8 mouse cellular contexts compared by ENCODE assay signal in genomic region chr1:91483304-91484010, GRCm38 (mm10). TPM values are rescaled to one million over a fixed set of nuclear protein-coding genes. Genes with fewer than 3 reads are reported as not detected.
DNase-seq lines count a peak whose midpoint lies in the region; ATAC-seq lines count a peak whose summit lies in the region.

No protein-coding gene starts in this region.

- H3K36me3 ChIP-seq in embryonic facial prominence, embryonic 14.5 days (ENCODE audit: control insufficient read depth, insufficient read depth, low read length), result no peaks in the 10 kb centered on the region
- H3K36me3 ChIP-seq in heart, embryonic 15.5 days, result no peaks in the 10 kb centered on the region
- H3K36me3 ChIP-seq in liver, embryonic 13.5 days, result no peaks in the 10 kb centered on the region
- H3K36me3 ChIP-seq in neural tube, embryonic 14.5 days (ENCODE audit: control insufficient read depth, insufficient read depth, low read length), result no peaks in the 10 kb centered on the region

- no peaks in the 10 kb centered on the region for H3K27me3 ChIP-seq in embryonic facial prominence, embryonic 14.5 days (replicated peaks; ENCODE audit: control insufficient read depth, insufficient read depth, low read length)
- H3K27me3 ChIP-seq in heart, embryonic 15.5 days, result no peaks in the 10 kb centered on the region
- H3K27me3 ChIP-seq in liver, embryonic 13.5 days, result no peaks in the 10 kb centered on the region
- H3K27me3 ChIP-seq in neural tube, embryonic 14.5 days (ENCODE audit: control insufficient read depth, insufficient read depth, low read length), result no peaks in the 10 kb centered on the region

- H3K4me1 ChIP-seq in embryonic facial prominence, embryonic 14.5 days (ENCODE audit: control insufficient read depth, insufficient read depth, low read length), result no peaks in the 10 kb centered on the region
- peaks cover 9% of the 10 kb centered on the region for H3K4me1 ChIP-seq in heart, embryonic 15.5 days (replicated peaks)
- 0 out of 2 replicates have a peak, but pooled peaks cover 4% of the 10 kb centered on the region for H3K4me1 ChIP-seq in liver, embryonic 13.5 days (replicated peaks)
- no peaks in the 10 kb centered on the region for H3K4me1 ChIP-seq in neural tube, embryonic 14.5 days (ENCODE audit: control insufficient read depth, insufficient read depth, low read length)

- H3K4me2 ChIP-seq in embryonic facial prominence, embryonic 14.5 days (ENCODE audit: low read depth, low read length), result no peak overlapping the region
- H3K4me2 ChIP-seq in heart, embryonic 15.5 days, result 0 out of 2 replicates have a peak overlapping the region, but pooled peaks have one; percentile 18
- H3K4me2 ChIP-seq in liver, embryonic 13.5 days, result no peak overlapping the region
- H3K4me2 ChIP-seq in neural tube, embryonic 14.5 days (ENCODE audit: low read depth, low read length), result no peak overlapping the region

- 0 out of 2 replicates have a peak, but pooled peaks cover 2% of the 10 kb centered on the region for H3K9me3 ChIP-seq in embryonic facial prominence, embryonic 14.5 days (ENCODE audit: control insufficient read depth, low read length)
- H3K9me3 ChIP-seq in heart, embryonic 15.5 days (replicated peaks), result no peaks in the 10 kb centered on the region
- no peaks in the 10 kb centered on the region for H3K9me3 ChIP-seq in liver, embryonic 13.5 days (replicated peaks)
- H3K9me3 ChIP-seq in neural tube, embryonic 14.5 days (ENCODE audit: control insufficient read depth, low read length), result no peaks in the 10 kb centered on the region

- no peak overlapping the region for H3K27ac ChIP-seq in embryonic facial prominence, embryonic 14.5 days (replicated peaks; ENCODE audit: low read depth, low read length)
- H3K27ac ChIP-seq in heart, embryonic 15.5 days, result no peak overlapping the region
- H3K27ac ChIP-seq in liver, embryonic 13.5 days, result no peak overlapping the region
- H3K27ac ChIP-seq in neural tube, embryonic 14.5 days (ENCODE audit: low read depth, low read length), result no peak overlapping the region

- no peak overlapping the region for H3K9ac ChIP-seq in embryonic facial prominence, embryonic 14.5 days (ENCODE audit: low read depth, low read length)
- H3K9ac ChIP-seq in heart, embryonic 15.5 days, result peak overlapping the region; percentile 16; the same call in 1 of the 2 replicates
- H3K9ac ChIP-seq in liver, embryonic 13.5 days, result no peak overlapping the region
- no peak overlapping the region for H3K9ac ChIP-seq in neural tube, embryonic 14.5 days (replicated peaks; ENCODE audit: low read depth, low read length)

- peak; percentile 72 for ATAC-seq in CD4-positive, CD25-positive, alpha-beta regulatory T cell, adult 4 months
- peak; percentile 85 for ATAC-seq in embryonic facial prominence, embryonic 14.5 days (ENCODE audit: low read depth)
- 0 out of 2 replicates have a peak, but pooled peaks have one; percentile 70 for ATAC-seq in heart, embryonic 15.5 days (replicated peaks; ENCODE audit: insufficient number of reproducible peaks, insufficient read depth, low FRiP score, low read depth)
- ATAC-seq in liver, embryonic 13.5 days (ENCODE audit: low read depth), result peak; percentile 53; the same call in 1 of the 2 replicates
- peak; percentile 61; the same call in 1 of the 2 replicates for ATAC-seq in neural tube, embryonic 14.5 days (ENCODE audit: low read depth)

- WGBS in embryonic facial prominence, embryonic 14.5 days, result 30% methylated on average over 10 of the region's 10 CpGs
- 21% methylated on average over 10 of the region's 10 CpGs for WGBS in heart, embryonic 15.5 days
- 30% methylated on average over 10 of the region's 10 CpGs for WGBS in liver, embryonic 13.5 days (ENCODE audit: insufficient replicate concordance)
- WGBS in neural tube, embryonic 14.5 days, result 52% methylated on average over 10 of the region's 10 CpGs

- no peak overlapping the region for H3K4me3 ChIP-seq in embryonic facial prominence, embryonic 14.5 days (ENCODE audit: low read depth, low read length)
- no peak overlapping the region for H3K4me3 ChIP-seq in heart, embryonic 15.5 days
- H3K4me3 ChIP-seq in liver, embryonic 13.5 days (replicated peaks), result no peak overlapping the region
- no peak overlapping the region for H3K4me3 ChIP-seq in neural tube, embryonic 14.5 days (ENCODE audit: low read depth, low read length)

- DNase-seq in adrenal gland, postnatal 36 days, result peak; percentile 91 to 95
- peak; percentile 87 for DNase-seq in embryonic facial prominence, embryonic 14.5 days (ENCODE audit: low spot score)
- DNase-seq in kidney, postnatal 25 days, result peak; percentile 87 to 95
- DNase-seq in liver, embryonic 13.5 days, result peak; percentile 49
- peak; percentile 95 for DNase-seq in testis, postnatal 10 days (ENCODE audit: low spot score)

RNA-seq across cellular contexts. Expression of gene Traf3ip1, which starts 11.0 kb away (rescaled TPM):
- polyA plus RNA-seq in CD4-positive, CD25-positive, alpha-beta regulatory T cell, adult 4 months (2017; shearing (Covaris generic)), result 1 to 10 TPM; 3.5 to 5.2 TPM
- 10 to 100 TPM; 11.2 to 16.9 TPM for total RNA-seq in adrenal gland, postnatal 36 days (2021)
- polyA plus RNA-seq in embryonic facial prominence, embryonic 14.5 days (2014; fragmentation: Nextera tagmentation; extraction: Ambion mirVana), result 5.5 and 6.8 TPM in 2 replicates
- 3.9 and 6.1 TPM in 2 replicates for polyA plus RNA-seq in heart, embryonic 15.5 days (2015; fragmentation: Nextera tagmentation; extraction: Ambion mirVana)
- 2.5 and 2.6 TPM in 2 replicates for polyA plus RNA-seq in liver, embryonic 13.5 days (2015; fragmentation: Nextera tagmentation; extraction: Ambion mirVana)
- polyA plus RNA-seq in neural tube, embryonic 14.5 days (2014; fragmentation: Nextera tagmentation; extraction: Ambion mirVana), result 7.7 and 8.7 TPM in 2 replicates

RNA-seq across cellular contexts. Expression of gene Per2, which starts 24.3 kb away (rescaled TPM):
- 1 to 10 TPM; 1.9 to 2.1 TPM for polyA plus RNA-seq in CD4-positive, CD25-positive, alpha-beta regulatory T cell, adult 4 months (2017; shearing (Covaris generic))
- total RNA-seq in adrenal gland, postnatal 36 days (2021), result 10 to 100 TPM; 37.1 to 84.7 TPM
- 3.9 and 4.7 TPM in 2 replicates for polyA plus RNA-seq in embryonic facial prominence, embryonic 14.5 days (2014; fragmentation: Nextera tagmentation; extraction: Ambion mirVana)
- 4.5 and 5.0 TPM in 2 replicates for polyA plus RNA-seq in heart, embryonic 15.5 days (2015; fragmentation: Nextera tagmentation; extraction: Ambion mirVana)
- polyA plus RNA-seq in liver, embryonic 13.5 days (2015; fragmentation: Nextera tagmentation; extraction: Ambion mirVana), result 1.4 and 2.5 TPM in 2 replicates
- polyA plus RNA-seq in neural tube, embryonic 14.5 days (2014; fragmentation: Nextera tagmentation; extraction: Ambion mirVana), result 3.7 and 7.5 TPM in 2 replicates

RNA-seq across cellular contexts. Expression of gene Asb1, which starts 56.9 kb away (rescaled TPM):
- 1 to 10 TPM; 2.6 to 3.6 TPM for polyA plus RNA-seq in CD4-positive, CD25-positive, alpha-beta regulatory T cell, adult 4 months (2017; shearing (Covaris generic))
- total RNA-seq in adrenal gland, postnatal 36 days (2021), result 10 to 100 TPM; 22.4 to 25.9 TPM
- 8.0 TPM in 2 replicates for polyA plus RNA-seq in embryonic facial prominence, embryonic 14.5 days (2014; fragmentation: Nextera tagmentation; extraction: Ambion mirVana)
- polyA plus RNA-seq in heart, embryonic 15.5 days (2015; fragmentation: Nextera tagmentation; extraction: Ambion mirVana), result 5.0 and 6.5 TPM in 2 replicates
- polyA plus RNA-seq in liver, embryonic 13.5 days (2015; fragmentation: Nextera tagmentation; extraction: Ambion mirVana), result 12.3 and 13.8 TPM in 2 replicates
- 14.4 and 20.0 TPM in 2 replicates for polyA plus RNA-seq in neural tube, embryonic 14.5 days (2014; fragmentation: Nextera tagmentation; extraction: Ambion mirVana)
